Mouse (Mus musculus): ENCODE measurements around the gene Ephx4.
"Not testable (repeated sequence)": the region's sequence is repeated elsewhere in the genome, so short reads cannot be mapped to it uniquely, and the experiment has no call there.

Ephx4 gene

GRCm38 (mm10) chr5:107402436-107402835 lies at the start of gene Ephx4:
Ephx4 (plus strand) TSS chr5:107402736.
- no peak for DNase-seq (ENCODE audit: low spot score in 2 of 2)

- no peak for DNase-seq (ENCODE audit: low spot score in 2 of 2)
These were observed 48.6 kb upstream of the Ephx4 start for GRCm38 (mm10) chr5:107353981-107354380.

- DNase-seq (ENCODE audit: low spot score in 2 of 2): no peak
These were observed 46.7 kb upstream of the Ephx4 start for GRCm38 (mm10) chr5:107355801-107356200.

GRCm38 (mm10) chr5:107357723-107358122 lies 44.8 kb upstream of the Ephx4 start:
- no peak for DNase-seq (ENCODE audit: low spot score in 2 of 2)

GRCm38 (mm10) chr5:107359395-107360053 lies 43.0 kb upstream of the Ephx4 start:
- peak; percentile 78 to 82 for DNase-seq (ENCODE audit: low spot score in 2 of 2)

GRCm38 (mm10) chr5:107360054-107360730 lies 42.3 kb upstream of the Ephx4 start:
- DNase-seq (ENCODE audit: low spot score in 2 of 2): no peak

- no peak for DNase-seq (ENCODE audit: low spot score in 2 of 2)
These were observed 32.5 kb upstream of the Ephx4 start for GRCm38 (mm10) chr5:107370040-107370439.

- no peak for DNase-seq (ENCODE audit: low spot score in 2 of 2)
These were observed 31.2 kb upstream of the Ephx4 start for GRCm38 (mm10) chr5:107371335-107371734.

- no peak for DNase-seq (ENCODE audit: low spot score in 2 of 2)
These were observed 29.3 kb upstream of the Ephx4 start for GRCm38 (mm10) chr5:107373256-107373655.

GRCm38 (mm10) chr5:107386448-107386847 lies 16.1 kb upstream of the Ephx4 start:
- not testable (repeated sequence) for DNase-seq (ENCODE audit: low spot score in 2 of 2)

GRCm38 (mm10) chr5:107387788-107388187 lies 14.7 kb upstream of the Ephx4 start:
- DNase-seq (ENCODE audit: low spot score in 2 of 2): no peak

- no peak for DNase-seq (ENCODE audit: low spot score in 2 of 2)
These were observed 13.2 kb upstream of the Ephx4 start for GRCm38 (mm10) chr5:107389373-107389772.

- DNase-seq (ENCODE audit: low spot score in 2 of 2): no peak
These were observed 8.1 kb upstream of the Ephx4 start for GRCm38 (mm10) chr5:107394437-107394836.

- DNase-seq (ENCODE audit: low spot score in 2 of 2): no peak
These were observed 743 bp downstream of the Ephx4 start for GRCm38 (mm10) chr5:107403011-107403946.

GRCm38 (mm10) chr5:107403947-107404684 lies 1.6 kb downstream of the Ephx4 start:
- no peak for DNase-seq (ENCODE audit: low spot score in 2 of 2)

GRCm38 (mm10) chr5:107405361-107405760 lies 2.8 kb downstream of the Ephx4 start:
- no peak for DNase-seq (ENCODE audit: low spot score in 2 of 2)

GRCm38 (mm10) chr5:107410305-107410704 lies 7.8 kb downstream of the Ephx4 start:
- DNase-seq (ENCODE audit: low spot score in 2 of 2): no peak

GRCm38 (mm10) chr5:107411326-107411725 lies 8.8 kb downstream of the Ephx4 start:
- DNase-seq (ENCODE audit: low spot score in 2 of 2): no peak

GRCm38 (mm10) chr5:107412285-107412684 lies 9.7 kb downstream of the Ephx4 start:
- DNase-seq (ENCODE audit: low spot score in 2 of 2): no peak

- DNase-seq (ENCODE audit: low spot score in 2 of 2): no peak
These were observed 12.6 kb downstream of the Ephx4 start for GRCm38 (mm10) chr5:107415098-107415497.

- DNase-seq (ENCODE audit: low spot score in 2 of 2): no peak
These were observed 19.1 kb downstream of the Ephx4 start for GRCm38 (mm10) chr5:107421676-107422075.

- DNase-seq (ENCODE audit: low spot score in 2 of 2): no peak
These were observed 28.7 kb downstream of the Ephx4 start, which contains the start of gene Lpcat2b for GRCm38 (mm10) chr5:107431249-107431648. Lpcat2b (plus strand) TSS chr5:107431549.
